Mouse (Mus musculus) left cerebral cortex, postnatal 4 days (tissue): ENCODE results near the gene Qars. TPM values are rescaled to one million over a fixed set of nuclear protein-coding genes. Genes with fewer than 3 reads are reported as not detected.

Experiments used
- DNase-seq: peaks from one replicate; pipeline ENCODE4 v3.0.0-alpha.2; 2022
- intact Hi-C: fragments of 180-260 bp; cut with DNase I; formaldehyde crosslinking; loops from one replicate; pipeline ENCODE4 v1.15.1; 2025
- total RNA-seq, 2 experiments: library from RNA; stranded (reverse); gene quantifications; 2 replicates each; pipeline ENCODE4 v1.2.3; 2021

Qars gene
- total RNA-seq, 2 experiments from 2014 or later = 98.2 to 112 TPM

DNA sequence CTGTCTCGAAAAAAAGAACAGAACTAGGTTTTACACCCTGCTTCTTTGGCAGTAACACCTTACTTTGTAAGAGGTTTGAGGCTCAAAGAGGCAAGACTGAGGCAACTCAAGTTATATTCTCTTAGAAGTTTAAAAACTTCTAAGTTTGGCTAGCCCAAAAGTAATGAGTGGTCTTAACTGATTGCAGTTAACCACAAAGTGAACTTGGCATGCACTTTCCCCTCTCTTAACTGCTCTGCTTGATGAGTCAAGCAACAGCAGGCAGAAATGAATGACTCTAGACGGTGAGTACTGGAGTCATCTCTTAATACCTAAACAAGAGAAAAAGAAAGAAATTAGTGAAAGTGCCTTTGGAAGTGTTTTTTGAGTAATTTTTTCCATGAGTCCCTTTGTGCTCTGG, 14.1 kb downstream of the Qars start:
- intact Hi-C loops = no loop called here
- no peak for DNase-seq

DNA sequence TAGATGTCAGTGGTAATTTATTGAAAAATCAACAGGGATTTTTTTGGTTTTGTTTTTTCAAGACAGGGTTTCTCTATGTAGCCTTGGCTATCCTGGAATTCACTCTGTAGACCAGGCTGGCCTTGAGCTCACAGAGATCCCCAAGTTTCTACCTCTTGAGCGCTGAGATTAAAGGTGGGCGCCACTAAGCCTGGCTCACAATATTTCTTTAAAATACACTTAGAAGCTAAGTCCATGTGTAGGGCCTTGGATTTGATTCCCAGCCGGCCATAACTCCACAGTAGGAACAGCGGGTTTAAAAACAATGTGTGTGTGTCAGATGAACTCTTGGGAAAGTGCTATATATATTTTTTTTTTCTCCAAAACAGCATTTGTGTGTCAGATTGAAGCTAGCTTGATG, 15.8 kb downstream of the Qars start:
- intact Hi-C loops = no loop called here
- no peak for DNase-seq

DNA sequence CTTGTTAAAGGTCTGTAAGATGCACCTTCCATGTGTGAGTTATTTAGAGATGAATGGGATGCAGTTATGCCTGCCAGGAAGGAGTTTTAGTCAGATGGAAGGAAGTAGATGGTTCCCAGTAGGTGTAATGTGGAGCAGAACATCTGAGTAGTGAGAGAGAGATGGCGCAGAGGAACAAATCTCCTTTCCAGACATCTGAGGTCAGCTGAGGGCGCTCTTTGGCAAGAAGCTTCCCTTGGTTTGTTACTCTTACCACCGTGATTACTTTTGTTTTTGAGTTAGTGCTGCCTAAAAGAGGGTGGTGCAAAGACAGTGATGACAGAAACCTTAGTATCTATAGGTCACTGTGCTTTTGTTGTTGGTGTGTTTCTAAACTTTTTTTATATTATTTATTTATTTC, 17.9 kb downstream of the Qars start:
- DNase-seq = no peak
- intact Hi-C loops = no loop called here

DNA sequence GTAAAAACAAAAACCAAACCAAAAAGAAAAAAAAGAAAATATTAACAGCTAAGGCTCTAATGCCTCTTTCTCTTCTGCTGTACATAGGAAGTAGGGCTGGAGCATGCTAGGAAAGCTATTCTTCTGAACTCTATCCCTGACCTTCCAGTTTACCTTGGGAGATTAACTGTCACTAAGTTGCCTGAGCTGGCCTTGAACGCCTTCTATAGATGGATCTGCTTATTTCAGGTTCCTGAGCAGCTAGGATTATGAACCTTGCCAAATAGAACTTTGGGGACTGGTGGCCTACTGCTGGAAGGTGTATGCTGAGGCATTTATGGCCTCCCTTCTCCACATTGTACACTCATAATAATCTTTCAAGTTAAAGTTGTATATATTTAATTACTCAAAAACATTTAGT, 23.4 kb downstream of the Qars start:
- DNase-seq = no peak
- intact Hi-C loops = no loop called here

DNA sequence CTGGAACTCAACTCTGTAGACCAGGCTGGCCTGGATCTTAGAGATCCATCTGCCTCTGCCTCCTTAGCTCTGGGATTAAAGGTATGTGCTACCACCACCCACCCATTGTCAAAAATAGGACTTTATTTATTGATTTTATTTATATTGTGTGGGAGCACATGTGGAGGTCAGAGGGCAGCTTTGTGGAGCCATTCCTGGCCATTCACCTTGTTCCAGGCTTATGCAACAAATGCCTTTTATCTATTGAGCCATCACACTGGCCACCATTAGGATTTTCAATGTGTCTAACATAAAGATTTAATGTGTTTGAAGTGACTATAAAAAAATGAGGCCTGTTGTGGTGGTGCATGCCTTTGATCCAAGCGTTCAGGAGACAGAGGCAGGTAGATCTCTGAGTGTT, 24.0 kb downstream of the Qars start:
- intact Hi-C loops = no loop called here
- no peak for DNase-seq

DNA sequence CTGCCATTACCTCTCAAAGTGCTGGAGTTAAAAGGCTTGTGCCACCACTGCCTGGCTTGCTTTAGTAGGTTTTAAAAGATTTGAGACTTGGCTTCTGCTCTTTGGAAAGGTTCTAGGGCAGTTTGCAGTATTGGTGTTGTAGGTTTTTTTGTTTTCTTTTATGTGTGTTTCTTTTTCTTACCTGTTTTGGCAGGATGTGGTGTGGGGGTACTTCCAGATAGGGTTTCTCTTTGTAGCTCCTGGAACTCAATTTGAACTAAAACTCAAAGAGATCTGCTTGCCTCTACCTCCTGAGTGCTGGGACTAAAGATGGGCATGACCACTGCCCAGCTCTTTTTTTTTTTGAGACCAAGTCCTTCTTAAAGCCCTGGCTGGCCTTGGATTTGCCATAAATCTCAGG, 33.3 kb downstream of the Qars start:
- intact Hi-C loops = loop anchor here (5.0 kb wide), 1 partner anchor 174 kb away; no protein-coding TSS in a partner anchor
- DNase-seq = no peak

DNA sequence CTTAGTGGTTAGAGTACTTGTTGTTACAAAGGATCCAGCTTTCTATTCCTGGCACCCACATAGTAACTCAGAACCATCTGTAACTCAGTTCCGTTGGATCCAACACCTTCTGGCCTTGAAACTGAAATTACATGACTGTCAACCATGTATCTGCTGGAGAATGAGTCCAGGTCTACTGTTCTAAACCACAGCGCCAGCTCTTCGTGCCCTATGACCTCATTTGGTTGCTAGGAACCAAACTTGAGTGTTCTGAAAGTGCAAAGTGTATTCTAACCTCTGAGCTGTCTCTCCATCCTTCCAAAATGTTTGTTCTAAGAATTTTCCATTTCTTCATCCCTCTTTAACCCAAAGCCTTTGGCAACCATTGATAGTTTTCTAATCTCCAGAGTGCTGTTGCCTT, 38.5 kb downstream of the Qars start:
- intact Hi-C loops = no loop called here
- no peak for DNase-seq

DNA sequence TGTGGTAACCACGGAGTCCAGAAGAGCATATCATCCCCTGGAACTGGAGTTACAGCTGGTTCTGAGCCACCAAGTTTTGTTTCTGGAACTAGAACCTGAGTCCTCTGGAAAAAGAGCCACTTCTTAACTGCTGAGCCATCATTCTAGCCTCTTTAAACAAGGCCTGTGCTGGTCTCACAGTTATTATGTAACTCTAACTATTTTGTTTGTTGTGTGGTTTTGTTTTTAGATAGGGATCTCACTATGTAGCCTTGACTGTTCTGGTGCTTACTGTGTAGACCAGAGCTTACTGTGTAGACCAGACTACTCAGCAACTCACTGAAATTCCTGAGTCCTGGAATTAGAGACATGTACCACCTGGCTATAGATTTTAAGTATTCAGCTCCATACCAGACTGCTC, 39.4 kb downstream of the Qars start:
- DNase-seq = no peak
- intact Hi-C loops = no loop called here

DNA sequence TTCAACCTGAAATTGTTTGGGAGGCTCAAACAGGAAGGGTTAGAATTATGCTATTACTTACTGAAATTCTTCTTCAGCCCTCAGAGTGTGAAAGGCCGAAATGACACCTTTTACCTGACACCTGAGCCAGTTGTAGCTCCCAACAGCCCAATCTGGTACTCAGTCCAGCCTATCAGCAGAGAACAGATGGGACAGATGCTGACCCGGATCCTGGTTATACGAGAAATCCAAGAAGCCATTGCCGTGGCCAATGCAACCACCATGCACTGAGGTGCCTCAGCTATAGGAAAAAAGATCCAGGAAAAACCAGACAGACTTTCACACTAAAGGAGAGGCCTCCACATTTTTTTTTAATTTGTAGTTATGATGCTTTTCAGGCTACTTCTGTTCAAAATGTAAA, 51.7 kb downstream of the Qars start:
- DNase-seq = no peak
- intact Hi-C loops = no loop called here

DNA sequence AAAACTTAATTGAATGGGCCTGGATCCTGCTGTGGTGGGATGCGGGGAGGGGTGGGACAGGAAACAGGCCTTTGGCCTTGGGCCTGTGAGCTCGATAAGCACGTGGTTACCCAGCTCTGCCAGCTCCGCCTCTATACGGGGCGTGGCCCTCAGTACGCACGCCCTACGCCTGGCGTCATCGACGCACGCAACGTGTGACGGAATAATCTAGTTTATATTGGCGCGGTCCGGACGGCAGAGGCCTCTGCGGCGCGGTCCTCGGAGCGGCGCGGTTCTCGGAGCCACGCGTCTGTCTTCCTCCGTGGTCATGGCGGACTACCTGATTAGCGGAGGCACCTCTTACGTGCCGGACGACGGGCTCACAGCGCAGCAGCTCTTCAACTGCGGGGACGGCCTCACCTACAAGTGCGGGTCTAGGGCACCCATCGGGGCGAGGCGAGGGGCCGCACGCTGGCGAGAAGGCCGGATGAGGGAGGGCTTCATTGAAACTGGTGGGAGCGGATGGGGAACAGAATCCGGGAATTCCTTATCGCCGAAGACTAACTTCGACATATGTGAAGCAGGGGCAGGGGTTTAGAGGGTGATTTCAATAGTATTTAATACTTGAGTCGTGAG, 52.8 kb downstream of the Qars start, which contains the start of gene Impdh2:
TSS of gene Impdh2 (plus strand) at position 60 of the 615 bp plus-strand sequence.
- peak; percentile 97 for DNase-seq
- intact Hi-C loops = no loop called here

DNA sequence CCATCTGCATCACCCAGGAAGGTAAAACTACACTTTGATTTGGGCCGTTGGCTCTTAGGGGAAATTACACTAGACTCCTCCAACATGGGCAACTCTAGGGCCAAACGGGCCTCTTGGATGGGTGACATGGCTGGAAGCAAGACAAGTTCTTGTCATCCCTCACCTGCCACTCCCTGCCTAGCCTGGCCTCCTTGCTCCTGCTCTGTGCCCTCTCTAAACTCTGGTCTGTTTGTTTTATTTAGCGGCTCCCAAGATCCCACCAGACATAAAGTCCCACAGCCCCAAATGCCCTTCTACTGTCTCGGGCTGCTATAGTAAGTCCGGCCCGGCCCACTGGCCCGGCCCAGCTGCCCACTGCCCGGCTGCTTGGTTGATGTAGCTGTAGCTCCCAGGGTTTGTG, 56.2 kb downstream of the Qars start:
- DNase-seq = no peak
- intact Hi-C loops = no loop called here

DNA sequence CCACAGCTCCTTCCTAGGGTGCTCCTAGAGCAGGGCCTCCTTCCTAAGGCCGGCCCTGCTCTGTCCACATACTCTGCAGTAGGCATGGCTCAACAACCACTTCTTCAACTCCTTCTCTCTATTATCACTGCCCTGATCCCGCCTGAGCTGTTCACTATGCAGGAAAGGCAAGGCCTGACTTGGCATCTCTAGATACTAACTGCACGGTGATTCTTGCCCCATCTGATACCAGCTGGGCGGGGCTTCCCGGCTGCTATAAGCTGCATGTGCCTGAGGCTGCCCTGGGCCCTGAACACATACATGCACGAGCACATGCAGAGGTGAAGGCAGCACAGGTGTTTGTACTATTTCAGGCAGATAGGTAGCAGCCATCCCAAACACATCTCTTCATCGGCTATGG, 56.6 kb downstream of the Qars start:
- intact Hi-C loops = no loop called here
- no peak for DNase-seq

Other genes starting within 250 kb of the Qars start
- gene Dag1, start 243.7 kb upstream of the Qars start, total RNA-seq = 100 to 1,000 TPM; 121 to 127 TPM
- gene Nicn1, start 217.3 kb upstream of the Qars start, total RNA-seq = 100 to 1,000 TPM; 101 to 118 TPM
- 10 to 100 TPM; 25.0 to 26.7 TPM for gene Amt, start 210.9 kb upstream of the Qars start, total RNA-seq
- 100 to 1,000 TPM; 191 to 205 TPM for gene Rhoa, start 201.6 kb upstream of the Qars start, total RNA-seq
- gene Tcta, start 201.5 kb upstream of the Qars start, total RNA-seq = 10 to 100 TPM; 30.0 to 35.6 TPM
- gene Gpx1, start 168.8 kb upstream of the Qars start, total RNA-seq = 100 to 1,000 TPM; 113 to 116 TPM
- gene Usp4, start 159.9 kb upstream of the Qars start, total RNA-seq = 100 to 1,000 TPM; 142 to 150 TPM
- 1 to 10 TPM; 3.6 to 4.9 TPM for gene 1700102P08Rik, start 114.9 kb upstream of the Qars start, total RNA-seq
- under 1 TPM in 1 of 2 experiments, not detected in 1; 0.42 TPM for gene Ccdc36, start 79.2 kb upstream of the Qars start, total RNA-seq
- gene BC048562, start 71.2 kb upstream of the Qars start, total RNA-seq = not detected
- 10 to 100 TPM; 44.3 to 45.7 TPM for gene Ccdc71, start 47.2 kb upstream of the Qars start, total RNA-seq
- gene Klhdc8b, start 46.1 kb upstream of the Qars start, total RNA-seq = 10 to 100 TPM; 32.7 to 37.9 TPM
- 10 to 100 TPM; 29.2 to 29.9 TPM for gene Lamb2, start 28.0 kb upstream of the Qars start, total RNA-seq
- gene Usp19, start 17.1 kb upstream of the Qars start, total RNA-seq = 100 to 1,000 TPM; 111 to 124 TPM
- 100 to 1,000 TPM; 145 to 149 TPM for gene Qrich1, start 9.1 kb downstream of the Qars start, total RNA-seq
- 10 to 100 TPM; 85.7 to 86.1 TPM for gene Impdh2, start 52.6 kb downstream of the Qars start, total RNA-seq
- 10 to 100 TPM; 43.0 to 54.5 TPM for gene Ndufaf3, start 59.7 kb downstream of the Qars start, total RNA-seq
- 10 to 100 TPM; 78.2 to 86.6 TPM for gene Dalrd3, start 62.2 kb downstream of the Qars start, total RNA-seq
- gene Wdr6, start 71.0 kb downstream of the Qars start, total RNA-seq = 100 to 1,000 TPM; 233 to 289 TPM
- 10 to 100 TPM; 26.2 to 34.5 TPM for gene P4htm, start 90.0 kb downstream of the Qars start, total RNA-seq
- gene Arih2, start 141.7 kb downstream of the Qars start, total RNA-seq = 10 to 100 TPM; 58.3 to 59.6 TPM
- 10 to 100 TPM; 17.9 to 18.9 TPM for gene Slc25a20, start 154.4 kb downstream of the Qars start, total RNA-seq
- gene Prkar2a, start 181.6 kb downstream of the Qars start, total RNA-seq = 10 to 100 TPM; 78.5 to 78.7 TPM